Mouse (Mus musculus) liver, embryonic 14.5 days (tissue): ENCODE measurements around the gene Ceacam18.
"Not testable (repeated sequence)": the region's sequence is repeated elsewhere in the genome, so short reads cannot be mapped to it uniquely, and the experiment has no call there.

Source experiments
- CTCF ChIP-seq: IDR thresholded peaks from 2 replicates; pipeline ENCODE4 v1.5.1; 2016; ENCODE audit warnings: antibody characterized with exemption, low read depth, control low read depth
- EP300 ChIP-seq: IDR thresholded peaks from 2 replicates; pipeline ENCODE4 v1.6.1; 2016; ENCODE audit warnings: antibody characterized with exemption, low read depth

DNA sequence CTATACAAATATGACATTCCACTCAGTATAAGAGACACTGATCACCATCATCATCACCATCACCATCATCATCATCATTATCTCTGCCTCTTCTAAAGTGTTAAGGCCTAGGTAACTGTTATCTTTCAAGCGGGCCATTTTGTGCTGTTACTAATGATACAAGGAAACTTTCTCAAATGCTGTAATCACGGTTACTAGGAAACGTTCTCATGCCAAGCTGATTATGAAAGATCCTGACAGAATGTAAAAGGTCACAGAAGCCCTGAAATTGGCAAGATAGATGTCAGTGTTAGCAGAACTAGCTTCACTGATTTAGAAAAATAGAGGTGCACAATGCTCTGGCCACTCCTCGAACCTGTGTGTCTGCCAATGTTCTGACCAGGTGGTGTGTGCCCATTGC lies 32.7 kb downstream of the Ceacam18 start:
- not testable (repeated sequence) for TF ChIP-seq CTCF, EP300
